Mouse (Mus musculus) frontal cortex, adult (tissue): ENCODE results near the gene Hist2h2bb.
"Not testable (repeated sequence)": the region's sequence is repeated elsewhere in the genome, so short reads cannot be mapped to it uniquely, and the experiment has no call there.

Experiments
- ATAC-seq: cut with Nextera tagmentation; 2 replicates; pipeline ENCODE4 v1.9.2; 2017; ENCODE audit warnings: mild to moderate bottlenecking, moderate library complexity, mixed read lengths; ENCODE audit not compliant: low TSS enrichment

Hist2h2bb gene

GRCm38 (mm10) chr3:96269511-96270474, at the start of gene Hist2h2bb:
TSS of gene Hist2h2bb (plus strand) at chr3:96269752.
- peak; percentile 89 for ATAC-seq

- ATAC-seq: not testable (repeated sequence)
Measured at GRCm38 (mm10) chr3:96220131-96220764, 49.3 kb upstream of the Hist2h2bb start.

GRCm38 (mm10) chr3:96220765-96221639, 48.5 kb upstream of the Hist2h2bb start, which contains the start of the genes Hist2h2ac and Hist2h2be:
TSS of gene Hist2h2ac (minus strand) at chr3:96220880.
TSS of gene Hist2h2be (plus strand) at chr3:96221119.
- peak; percentile 88 for ATAC-seq

GRCm38 (mm10) chr3:96221640-96222038, 47.9 kb upstream of the Hist2h2bb start:
- ATAC-seq: no peak

GRCm38 (mm10) chr3:96222774-96223173, 46.8 kb upstream of the Hist2h2bb start:
- ATAC-seq: no peak

GRCm38 (mm10) chr3:96225421-96225820, 44.1 kb upstream of the Hist2h2bb start:
- no peak for ATAC-seq

GRCm38 (mm10) chr3:96226695-96227648, 42.6 kb upstream of the Hist2h2bb start:
- no peak for ATAC-seq

- ATAC-seq: no peak
Measured at GRCm38 (mm10) chr3:96228828-96229227, 40.7 kb upstream of the Hist2h2bb start.

- ATAC-seq: no peak
Measured at GRCm38 (mm10) chr3:96230404-96230803, 39.1 kb upstream of the Hist2h2bb start.

GRCm38 (mm10) chr3:96230910-96231757, 38.4 kb upstream of the Hist2h2bb start:
- no peak for ATAC-seq

- ATAC-seq: no peak
Measured at GRCm38 (mm10) chr3:96231758-96232120, 37.8 kb upstream of the Hist2h2bb start.

- ATAC-seq: no peak
Measured at GRCm38 (mm10) chr3:96234914-96235313, 34.6 kb upstream of the Hist2h2bb start.

- no peak for ATAC-seq
Measured at GRCm38 (mm10) chr3:96235836-96236235, 33.7 kb upstream of the Hist2h2bb start.

GRCm38 (mm10) chr3:96236834-96237334, 32.7 kb upstream of the Hist2h2bb start:
- no peak for ATAC-seq

- ATAC-seq: no peak
Measured at GRCm38 (mm10) chr3:96237335-96237903, 32.1 kb upstream of the Hist2h2bb start.

- ATAC-seq: no peak
Measured at GRCm38 (mm10) chr3:96237904-96238511, 31.5 kb upstream of the Hist2h2bb start.

GRCm38 (mm10) chr3:96238954-96239793, 30.4 kb upstream of the Hist2h2bb start, which contains the start of gene Hist2h3c2:
TSS of gene Hist2h3c2 (minus strand) at chr3:96239127.
- ATAC-seq: peak; percentile 80
